Mouse (Mus musculus): Measurements from ENCODE around the gene Ssbp2.

The Ssbp2 gene

GRCm38 (mm10) chr13:91631291-91631799, 171.3 kb downstream of the Ssbp2 start:
- DNase-seq (ENCODE audit: low spot score in 2 of 2) = no peak

DNA sequence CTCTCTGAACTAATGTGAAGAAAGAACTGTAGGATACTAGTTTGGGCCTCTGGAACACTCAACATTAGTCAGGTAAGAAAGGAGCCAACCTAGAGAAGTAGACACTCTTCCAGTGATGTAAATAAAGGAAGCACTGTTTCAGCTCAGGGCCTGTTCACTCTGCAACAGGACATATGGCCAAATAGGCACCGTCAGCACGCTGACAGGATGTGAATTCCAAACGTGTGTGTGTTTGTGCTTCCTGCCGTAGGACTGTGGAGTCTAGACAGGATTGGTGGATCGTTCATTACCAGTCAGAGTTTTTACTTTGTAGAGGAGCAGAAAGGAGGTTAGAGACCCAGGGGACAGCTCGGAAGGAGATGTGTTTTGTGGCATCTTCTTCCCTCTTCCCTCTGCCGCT, 174.0 kb downstream of the Ssbp2 start:
- no peak for DNase-seq (ENCODE audit: low spot score in 2 of 2)

GRCm38 (mm10) chr13:91635957-91636356, 175.9 kb downstream of the Ssbp2 start:
- DNase-seq (ENCODE audit: low spot score in 2 of 2) = no peak

GRCm38 (mm10) chr13:91636814-91637213, 176.7 kb downstream of the Ssbp2 start:
- peak; percentile 69 to 70 for DNase-seq (ENCODE audit: low spot score in 2 of 2)

GRCm38 (mm10) chr13:91638836-91639235, 178.8 kb downstream of the Ssbp2 start:
- DNase-seq (ENCODE audit: low spot score in 2 of 2) = no peak

GRCm38 (mm10) chr13:91640219-91640618, 180.1 kb downstream of the Ssbp2 start:
- no peak for DNase-seq (ENCODE audit: low spot score in 2 of 2)

DNA sequence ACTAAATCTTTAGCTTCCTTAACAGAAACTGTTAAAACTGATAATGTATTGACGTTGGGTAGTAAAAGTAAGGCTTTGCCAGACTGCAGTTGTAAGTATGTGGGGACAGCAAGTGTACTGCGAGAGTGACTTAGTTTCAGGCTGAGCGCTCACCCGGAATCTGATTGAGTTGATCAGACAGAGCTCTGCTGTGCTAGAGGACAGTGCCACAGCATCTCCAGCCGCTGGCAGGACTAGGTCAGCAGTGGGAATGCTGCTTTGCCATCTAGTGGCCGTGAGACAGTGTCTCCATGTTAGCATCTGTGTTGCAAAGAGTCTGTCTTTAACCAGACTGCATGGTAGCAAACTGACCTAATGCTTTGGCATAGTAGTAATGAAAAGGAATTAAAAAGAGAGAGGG, 188.2 kb downstream of the Ssbp2 start:
- DNase-seq (ENCODE audit: low spot score in 2 of 2) = no peak

DNA sequence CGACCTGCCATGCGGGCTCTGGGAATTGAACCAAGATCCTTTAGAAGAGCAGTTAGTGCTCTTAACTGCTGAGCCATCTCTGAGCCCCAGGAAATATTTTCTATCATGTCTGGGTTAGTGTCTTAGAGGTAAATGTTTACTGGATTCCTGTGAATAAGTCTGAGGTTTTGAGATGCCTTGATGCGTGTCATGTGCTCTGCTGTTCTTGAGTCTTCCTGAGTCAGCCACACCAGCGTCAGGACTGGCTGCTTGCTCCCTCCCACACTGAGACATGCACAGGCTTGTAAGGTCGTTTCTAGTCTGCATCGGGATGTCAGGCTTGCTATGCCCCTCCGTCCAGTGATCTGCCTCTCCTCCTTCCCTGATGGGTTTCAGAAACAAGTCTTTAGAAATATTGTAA, 189.8 kb downstream of the Ssbp2 start:
- no peak for DNase-seq (ENCODE audit: low spot score in 2 of 2)

DNA sequence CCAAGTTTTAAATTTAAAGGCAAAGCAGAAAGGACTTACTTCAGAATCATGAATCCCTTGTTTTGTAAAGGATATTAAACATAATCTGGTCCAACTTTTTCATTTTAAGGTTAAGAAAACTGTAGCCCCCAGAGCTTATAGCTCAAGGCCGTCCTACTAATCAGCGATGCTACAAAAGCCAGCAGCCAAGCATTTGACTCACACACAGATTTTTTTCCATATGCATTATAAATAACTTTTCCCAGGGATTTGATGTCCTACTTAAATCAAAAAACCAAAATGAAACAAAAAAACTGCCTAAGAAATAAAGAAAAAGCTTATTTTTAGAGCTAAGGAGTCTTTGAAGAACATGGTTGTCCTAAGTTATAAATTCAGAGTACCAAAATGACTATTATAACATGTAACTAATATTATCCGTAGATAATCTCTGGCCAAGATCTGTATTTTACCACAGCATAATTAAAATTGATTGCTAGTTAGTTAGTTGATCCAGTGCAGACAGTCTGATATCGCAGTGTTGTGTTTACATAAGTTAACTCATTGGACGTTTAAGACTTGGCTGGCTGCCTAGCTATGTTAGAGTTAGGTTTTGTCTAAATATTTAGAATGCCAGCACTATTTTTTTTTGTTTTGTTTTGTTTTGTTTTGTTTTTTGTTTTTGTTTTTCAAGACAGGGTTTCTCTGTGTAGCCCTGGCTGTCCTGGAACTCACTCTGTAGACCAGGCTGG, 201.1 kb downstream of the Ssbp2 start:
- DNase-seq (ENCODE audit: low spot score in 2 of 2) = no peak

DNA sequence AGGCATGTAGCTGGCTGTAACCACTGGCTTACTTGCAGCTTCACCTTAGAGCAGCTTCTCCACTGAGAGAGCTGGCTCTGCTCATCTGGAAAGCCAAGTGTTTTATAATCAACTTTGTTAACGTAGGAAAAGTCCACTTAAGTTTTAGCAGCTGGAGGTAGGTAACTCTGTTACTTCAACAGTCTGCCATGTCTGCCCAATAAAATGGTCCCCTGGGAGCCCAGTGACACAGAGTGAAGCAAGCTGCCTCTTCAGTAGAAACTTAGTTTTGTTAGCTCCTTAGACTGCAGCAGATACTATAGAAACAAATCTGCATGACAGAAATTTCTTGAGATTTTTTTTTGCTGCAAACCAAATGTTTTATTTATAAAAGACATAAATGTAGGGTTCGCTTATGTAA, 202.7 kb downstream of the Ssbp2 start:
- no peak for DNase-seq (ENCODE audit: low spot score in 2 of 2)

DNA sequence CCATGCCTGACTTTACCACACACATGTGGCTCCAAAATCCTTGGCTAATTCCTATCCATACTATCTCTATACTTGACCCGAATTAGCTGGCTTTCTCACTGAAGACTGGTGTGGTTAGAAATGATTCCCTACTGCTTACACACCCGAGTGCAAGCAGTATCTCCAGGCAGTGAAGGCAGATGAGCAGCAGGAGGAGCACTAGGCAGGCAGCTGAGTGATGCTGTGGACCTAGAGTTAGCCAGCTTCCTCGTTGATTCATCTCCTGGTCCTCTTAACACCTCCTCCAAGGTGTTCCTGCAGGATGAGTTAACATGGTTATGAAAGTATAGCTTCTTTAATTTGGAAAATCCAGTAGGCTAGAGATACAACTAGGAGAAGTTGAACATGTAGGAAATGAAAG, 213.2 kb downstream of the Ssbp2 start:
- DNase-seq (ENCODE audit: low spot score in 2 of 2) = no peak

DNA sequence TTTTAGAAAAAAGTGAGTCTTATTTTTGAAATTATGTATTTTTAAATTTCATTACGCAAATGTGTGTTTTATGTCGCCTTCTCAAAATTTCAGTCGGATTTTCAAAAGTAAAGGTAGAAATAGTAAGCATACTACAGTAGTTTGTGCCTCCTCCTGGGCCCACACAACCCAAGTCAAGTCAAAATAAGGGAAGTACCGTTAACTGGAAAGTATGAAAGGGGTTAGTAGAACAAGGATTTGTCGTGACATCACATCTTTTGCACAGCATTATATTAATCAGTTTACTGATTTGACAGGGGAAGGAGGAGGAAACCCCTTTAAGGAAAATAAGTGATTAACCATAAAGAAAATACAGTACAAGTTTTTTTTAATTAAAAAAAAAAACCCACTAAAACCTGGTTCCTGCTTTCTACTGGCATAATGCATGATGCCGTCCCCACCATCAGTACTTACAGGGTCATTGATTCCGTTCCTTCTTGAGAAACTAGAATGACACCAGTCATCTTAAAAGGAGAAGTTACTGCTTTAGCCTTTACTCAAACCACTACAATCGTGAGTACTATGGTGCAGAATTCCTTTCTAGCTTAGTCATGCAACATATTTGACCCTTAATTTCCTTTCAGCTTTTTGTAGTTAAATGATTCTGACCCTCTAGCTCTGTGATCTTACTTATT, 220.8 kb downstream of the Ssbp2 start:
- no peak for DNase-seq (ENCODE audit: low spot score in 2 of 2)

- no peak for DNase-seq (ENCODE audit: low spot score in 2 of 2)
These were observed 221.4 kb downstream of the Ssbp2 start for GRCm38 (mm10) chr13:91681474-91681873.

- DNase-seq (ENCODE audit: low spot score in 2 of 2) = no peak
These were observed 230.0 kb downstream of the Ssbp2 start for GRCm38 (mm10) chr13:91690118-91690517.

DNA sequence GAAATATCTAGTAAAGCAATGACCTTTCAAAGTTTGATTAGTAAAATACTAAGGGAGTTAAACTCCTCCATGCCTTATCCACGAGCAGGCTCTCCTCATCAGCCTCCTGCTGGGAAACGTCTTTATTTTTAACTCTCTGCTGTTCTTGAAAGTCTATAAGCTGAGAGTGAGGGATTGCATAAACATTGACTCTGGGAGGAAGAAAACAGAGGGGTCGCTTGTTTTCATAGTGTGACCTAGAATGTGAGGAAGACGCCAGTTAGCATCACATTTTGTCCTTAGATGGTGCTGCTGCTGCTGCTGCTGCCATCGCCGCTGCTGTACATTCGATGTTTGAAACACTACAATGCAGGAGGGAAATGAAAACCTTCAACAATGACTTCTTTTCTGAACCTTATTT, 233.5 kb downstream of the Ssbp2 start:
- DNase-seq (ENCODE audit: low spot score in 2 of 2) = no peak

DNA sequence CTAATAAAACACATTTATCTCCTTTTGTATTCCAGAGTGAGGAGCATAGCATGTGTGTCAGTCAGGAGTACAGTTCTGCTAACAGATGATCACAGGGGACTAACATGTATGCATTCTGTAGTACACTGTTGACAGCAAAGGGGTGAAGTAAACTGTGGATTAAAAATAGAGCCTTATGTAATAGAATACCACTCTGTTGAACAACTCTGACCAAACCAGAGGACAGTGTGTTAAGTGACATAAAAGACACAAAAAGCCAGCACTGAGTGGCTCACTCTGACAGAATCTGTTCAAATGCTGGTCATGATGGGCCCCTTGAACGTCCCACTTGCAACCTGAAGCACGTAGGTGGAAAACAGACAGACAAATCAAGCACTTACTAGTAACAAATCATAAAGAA, 235.3 kb downstream of the Ssbp2 start:
- DNase-seq (ENCODE audit: low spot score in 2 of 2) = no peak

- DNase-seq (ENCODE audit: low spot score in 2 of 2) = no peak
These were observed 236.1 kb downstream of the Ssbp2 start for GRCm38 (mm10) chr13:91696109-91696645.

DNA sequence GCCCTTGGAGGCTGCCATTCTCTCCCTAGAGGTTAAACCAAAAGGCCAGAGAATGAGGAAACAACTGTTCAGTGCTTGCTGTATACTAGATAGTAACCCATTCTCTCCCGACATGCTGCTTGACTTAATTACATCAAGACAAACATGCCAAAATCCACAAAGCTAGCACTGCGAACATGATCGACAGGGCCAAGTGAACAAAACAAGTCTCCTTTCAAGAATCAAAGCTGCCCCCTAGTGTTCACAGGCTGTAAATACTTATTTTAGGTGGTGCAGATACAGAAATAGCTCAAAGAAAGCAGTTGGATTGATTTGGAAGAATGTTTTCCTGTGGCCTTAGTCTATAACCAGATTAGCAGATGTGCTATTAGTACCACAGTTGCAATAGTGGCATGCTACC, 236.9 kb downstream of the Ssbp2 start:
- no peak for DNase-seq (ENCODE audit: low spot score in 2 of 2)

- DNase-seq (ENCODE audit: low spot score in 2 of 2) = no peak
These were observed 242.3 kb downstream of the Ssbp2 start for GRCm38 (mm10) chr13:91702337-91702736.

GRCm38 (mm10) chr13:91719487-91719886, 259.4 kb downstream of the Ssbp2 start:
- no peak for DNase-seq (ENCODE audit: low spot score in 2 of 2)

DNA sequence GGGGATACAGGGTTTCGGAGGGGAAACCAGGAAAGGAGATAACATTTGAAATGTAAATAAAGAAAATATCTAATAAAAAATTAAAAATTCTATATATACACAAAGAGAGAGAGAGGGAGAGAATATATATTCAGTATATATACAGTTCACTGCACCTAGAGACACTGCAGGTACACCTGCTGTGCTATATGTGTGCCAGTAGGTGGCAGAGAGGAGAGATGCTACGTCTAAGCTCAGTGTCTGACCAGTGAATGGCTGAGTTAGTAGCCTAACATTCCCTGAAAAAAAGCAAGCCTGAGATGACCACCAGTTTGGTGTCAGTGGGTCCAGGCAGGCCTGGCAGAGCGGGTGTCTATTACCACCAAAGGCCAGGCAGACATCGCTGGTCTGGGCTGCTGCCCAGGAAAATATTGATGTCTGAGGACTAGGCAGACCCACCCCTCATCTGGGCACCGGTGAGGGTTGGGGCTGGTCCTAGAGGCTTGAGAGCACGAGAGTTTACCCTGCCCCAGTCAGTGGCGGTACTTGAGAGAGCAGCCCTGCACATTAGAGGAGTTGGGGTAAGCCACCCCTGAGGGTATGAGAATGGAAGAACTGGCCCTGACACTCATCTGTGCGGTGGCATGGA, 263.1 kb downstream of the Ssbp2 start:
- no peak for DNase-seq (ENCODE audit: low spot score in 2 of 2)

GRCm38 (mm10) chr13:91723736-91724119, 263.6 kb downstream of the Ssbp2 start:
- no peak for DNase-seq (ENCODE audit: low spot score in 2 of 2)

GRCm38 (mm10) chr13:91724211-91724610, 264.1 kb downstream of the Ssbp2 start:
- DNase-seq (ENCODE audit: low spot score in 2 of 2) = no peak

Measured in right cerebral cortex, postnatal 36 days (tissue).